Mouse (Mus musculus): ENCODE results near the gene Daw1. TPM values are rescaled to one million over a fixed set of nuclear protein-coding genes. Genes with fewer than 3 reads are reported as not detected.

Daw1 gene
- polyA plus RNA-seq, 1 experiment from 2014 or later, result not detected

- peak; percentile 76 for ATAC-seq (ENCODE audit: insufficient number of reproducible peaks, insufficient read depth, low FRiP score, low read depth)
Measured at GRCm38 (mm10) chr1:83135829-83136228, 23.7 kb upstream of the Daw1 start.

GRCm38 (mm10) chr1:83137847-83138246 is 21.7 kb upstream of the Daw1 start:
- no peaks in the 10 kb centered on the region for H3K9me3 ChIP-seq (ENCODE audit: control insufficient read depth, low read depth, low read length)
- no peak overlapping the region for H3K4me2 ChIP-seq (replicated peaks; ENCODE audit: low read depth, low read length)
- no peak overlapping the region for H3K4me3 ChIP-seq (ENCODE audit: low read depth, low read length)
- H3K27me3 ChIP-seq (ENCODE audit: control insufficient read depth, insufficient read depth, low read length), result no peaks in the 10 kb centered on the region
- H3K4me1 ChIP-seq (ENCODE audit: control insufficient read depth, insufficient read depth, low read length), result no peaks in the 10 kb centered on the region
- no peaks in the 10 kb centered on the region for H3K36me3 ChIP-seq (ENCODE audit: control insufficient read depth, insufficient read depth, low read length)
- no peak overlapping the region for H3K27ac ChIP-seq (ENCODE audit: low read length)
- no peak for ATAC-seq (ENCODE audit: insufficient number of reproducible peaks, insufficient read depth, low FRiP score, low read depth)
- no peak overlapping the region for H3K9ac ChIP-seq (replicated peaks; ENCODE audit: low read depth, low read length)
- WGBS, result 83% methylated on average over 8 of the region's 8 CpGs

More at GRCm38 (mm10) chr1:83135829-83136228, 23.7 kb upstream of the Daw1 start:
- Histone ChIP-seq H3K4me3 (ENCODE audit: low read depth, low read length) (no peak overlapping the region), H3K9me3 (ENCODE audit: control insufficient read depth, low read depth, low read length) (no peaks in the 10 kb centered on the region), H3K4me2 (replicated peaks; ENCODE audit: low read depth, low read length) (no peak overlapping the region), H3K9ac (replicated peaks; ENCODE audit: low read depth, low read length) (no peak overlapping the region), H3K27me3 (ENCODE audit: control insufficient read depth, insufficient read depth, low read length) (no peaks in the 10 kb centered on the region), H3K27ac (ENCODE audit: low read length) (no peak overlapping the region), H3K4me1 (ENCODE audit: control insufficient read depth, insufficient read depth, low read length) (no peaks in the 10 kb centered on the region), H3K36me3 (ENCODE audit: control insufficient read depth, insufficient read depth, low read length) (no peaks in the 10 kb centered on the region)
- 18% methylated on average over 7 of the region's 7 CpGs for WGBS

GRCm38 (mm10) chr1:83138721-83139120 is 20.8 kb upstream of the Daw1 start:
- H3K4me1 ChIP-seq (ENCODE audit: control insufficient read depth, insufficient read depth, low read length), result no peaks in the 10 kb centered on the region

DNA sequence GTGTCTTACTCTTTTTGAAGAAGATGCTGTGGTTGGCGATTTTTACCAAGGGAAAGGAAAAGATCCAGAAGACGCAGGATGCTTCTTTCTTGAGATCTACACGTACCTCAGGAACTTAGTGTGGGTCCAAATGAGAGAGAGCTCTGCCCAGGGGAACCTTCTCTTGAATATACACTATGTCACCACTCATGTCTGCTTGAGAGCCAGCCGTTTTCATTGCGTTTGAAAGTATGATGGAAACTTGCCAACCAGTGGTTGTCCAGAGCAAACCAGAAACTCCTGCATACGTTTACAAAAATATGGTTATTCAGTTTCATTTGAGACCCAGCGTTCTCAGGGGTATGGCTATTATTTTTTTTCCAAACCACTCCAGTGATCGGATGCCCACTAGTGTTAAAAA is 18.0 kb upstream of the Daw1 start:
- Histone ChIP-seq H3K4me2 (replicated peaks; ENCODE audit: low read depth, low read length) (no peak overlapping the region), H3K9ac (replicated peaks; ENCODE audit: low read depth, low read length) (no peak overlapping the region), H3K9me3 (ENCODE audit: control insufficient read depth, low read depth, low read length) (no peaks in the 10 kb centered on the region), H3K4me1 (ENCODE audit: control insufficient read depth, insufficient read depth, low read length) (no peaks in the 10 kb centered on the region), H3K4me3 (ENCODE audit: low read depth, low read length) (no peak overlapping the region), H3K27me3 (ENCODE audit: control insufficient read depth, insufficient read depth, low read length) (no peaks in the 10 kb centered on the region), H3K27ac (ENCODE audit: low read length) (no peak overlapping the region), H3K36me3 (ENCODE audit: control insufficient read depth, insufficient read depth, low read length) (no peaks in the 10 kb centered on the region)
- ATAC-seq (ENCODE audit: insufficient number of reproducible peaks, insufficient read depth, low FRiP score, low read depth), result no peak
- 86% methylated on average over 8 of the region's 8 CpGs for WGBS

More at GRCm38 (mm10) chr1:83138721-83139120, 20.8 kb upstream of the Daw1 start:
- Histone ChIP-seq H3K4me2 (replicated peaks; ENCODE audit: low read depth, low read length) (no peak overlapping the region), H3K9ac (replicated peaks; ENCODE audit: low read depth, low read length) (no peak overlapping the region), H3K36me3 (ENCODE audit: control insufficient read depth, insufficient read depth, low read length) (no peaks in the 10 kb centered on the region), H3K4me3 (ENCODE audit: low read depth, low read length) (no peak overlapping the region), H3K9me3 (ENCODE audit: control insufficient read depth, low read depth, low read length) (no peaks in the 10 kb centered on the region), H3K27ac (ENCODE audit: low read length) (no peak overlapping the region), H3K27me3 (ENCODE audit: control insufficient read depth, insufficient read depth, low read length) (no peaks in the 10 kb centered on the region)
- 89% methylated on average over 6 of the region's 6 CpGs for WGBS
- ATAC-seq (ENCODE audit: insufficient number of reproducible peaks, insufficient read depth, low FRiP score, low read depth), result no peak

- H3K27me3 ChIP-seq (ENCODE audit: control insufficient read depth, insufficient read depth, low read length), result no peaks in the 10 kb centered on the region
- no peaks in the 10 kb centered on the region for H3K4me1 ChIP-seq (ENCODE audit: control insufficient read depth, insufficient read depth, low read length)
- no peak overlapping the region for H3K27ac ChIP-seq (ENCODE audit: low read length)
- H3K9me3 ChIP-seq (ENCODE audit: control insufficient read depth, low read depth, low read length), result no peaks in the 10 kb centered on the region
- H3K4me3 ChIP-seq (ENCODE audit: low read depth, low read length), result no peak overlapping the region
- WGBS, result 83% methylated on average over 5 of the region's 5 CpGs
- no peak overlapping the region for H3K4me2 ChIP-seq (replicated peaks; ENCODE audit: low read depth, low read length)
- no peak for ATAC-seq (ENCODE audit: insufficient number of reproducible peaks, insufficient read depth, low FRiP score, low read depth)
- H3K9ac ChIP-seq (replicated peaks; ENCODE audit: low read depth, low read length), result no peak overlapping the region
- no peaks in the 10 kb centered on the region for H3K36me3 ChIP-seq (ENCODE audit: control insufficient read depth, insufficient read depth, low read length)
Measured at GRCm38 (mm10) chr1:83142055-83142454, 17.5 kb upstream of the Daw1 start.

DNA sequence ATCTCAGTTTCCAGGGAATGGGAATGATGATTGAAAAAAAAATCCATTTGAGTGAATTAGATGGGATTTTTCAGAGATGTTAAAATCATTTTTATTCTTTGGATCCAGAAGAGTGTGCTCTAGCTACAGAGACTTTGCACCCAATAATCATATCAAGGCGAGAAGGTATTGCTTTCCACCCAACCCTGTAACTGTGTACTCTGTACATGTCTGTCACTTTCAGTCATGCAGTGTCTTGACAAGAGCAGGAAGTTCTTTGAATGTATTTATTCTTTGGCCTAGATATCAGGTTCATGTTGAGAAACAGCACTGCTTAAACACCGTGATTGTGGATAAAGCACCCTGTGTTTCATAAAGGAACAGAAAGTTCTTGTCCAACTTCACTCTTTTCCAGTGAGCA is 13.0 kb upstream of the Daw1 start:
- Histone ChIP-seq H3K4me2 (replicated peaks; ENCODE audit: low read depth, low read length) (no peak overlapping the region), H3K36me3 (ENCODE audit: control insufficient read depth, insufficient read depth, low read length) (no peaks in the 10 kb centered on the region), H3K9ac (replicated peaks; ENCODE audit: low read depth, low read length) (no peak overlapping the region), H3K9me3 (ENCODE audit: control insufficient read depth, low read depth, low read length) (no peaks in the 10 kb centered on the region), H3K27me3 (ENCODE audit: control insufficient read depth, insufficient read depth, low read length) (no peaks in the 10 kb centered on the region), H3K4me3 (ENCODE audit: low read depth, low read length) (no peak overlapping the region), H3K27ac (ENCODE audit: low read length) (no peak overlapping the region), H3K4me1 (ENCODE audit: control insufficient read depth, insufficient read depth, low read length) (no peaks in the 10 kb centered on the region)
- WGBS, result 82% methylated on average over 2 of the region's 2 CpGs
- peak; percentile 85 for ATAC-seq (ENCODE audit: insufficient number of reproducible peaks, insufficient read depth, low FRiP score, low read depth)

DNA sequence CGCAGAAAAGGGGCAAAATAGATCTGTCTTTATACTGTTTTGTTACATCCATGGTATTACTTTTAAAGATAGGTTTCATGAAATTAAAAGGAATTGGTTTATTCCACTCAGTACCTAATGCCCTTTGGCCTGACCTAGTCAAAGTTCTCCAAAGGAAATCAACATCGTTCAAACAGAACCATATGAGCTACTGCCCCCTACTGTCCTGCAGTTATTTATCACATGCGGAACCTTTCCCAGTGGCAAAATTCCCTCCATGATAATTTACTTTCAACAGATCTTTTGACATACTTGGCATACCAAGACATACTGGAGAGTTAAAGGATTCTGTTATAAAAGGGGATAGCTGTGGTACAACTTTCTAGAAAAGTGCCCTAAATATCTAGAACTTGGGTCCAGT is 9.3 kb upstream of the Daw1 start:
- no peaks in the 10 kb centered on the region for H3K4me1 ChIP-seq (ENCODE audit: control insufficient read depth, insufficient read depth, low read length)
- H3K27me3 ChIP-seq (ENCODE audit: control insufficient read depth, insufficient read depth, low read length), result no peaks in the 10 kb centered on the region
- H3K4me2 ChIP-seq (replicated peaks; ENCODE audit: low read depth, low read length), result no peak overlapping the region
- H3K9ac ChIP-seq (replicated peaks; ENCODE audit: low read depth, low read length), result no peak overlapping the region
- no peaks in the 10 kb centered on the region for H3K9me3 ChIP-seq (ENCODE audit: control insufficient read depth, low read depth, low read length)
- no peak overlapping the region for H3K4me3 ChIP-seq (ENCODE audit: low read depth, low read length)
- H3K27ac ChIP-seq (ENCODE audit: low read length), result no peak overlapping the region
- no peak for ATAC-seq (ENCODE audit: insufficient number of reproducible peaks, insufficient read depth, low FRiP score, low read depth)
- 61% methylated on average over 3 of the region's 3 CpGs for WGBS
- H3K36me3 ChIP-seq (ENCODE audit: control insufficient read depth, insufficient read depth, low read length), result no peaks in the 10 kb centered on the region

- Histone ChIP-seq H3K4me3 (ENCODE audit: low read depth, low read length) (no peak overlapping the region), H3K27me3 (ENCODE audit: control insufficient read depth, insufficient read depth, low read length) (no peaks in the 10 kb centered on the region), H3K9ac (replicated peaks; ENCODE audit: low read depth, low read length) (no peak overlapping the region), H3K27ac (ENCODE audit: low read length) (no peak overlapping the region), H3K9me3 (ENCODE audit: control insufficient read depth, low read depth, low read length) (no peaks in the 10 kb centered on the region), H3K4me1 (ENCODE audit: control insufficient read depth, insufficient read depth, low read length) (no peaks in the 10 kb centered on the region), H3K4me2 (replicated peaks; ENCODE audit: low read depth, low read length) (no peak overlapping the region), H3K36me3 (ENCODE audit: control insufficient read depth, insufficient read depth, low read length) (no peaks in the 10 kb centered on the region)
- 78% methylated on average over 3 of the region's 3 CpGs for WGBS
- no peak for ATAC-seq (ENCODE audit: insufficient number of reproducible peaks, insufficient read depth, low FRiP score, low read depth)
Measured at GRCm38 (mm10) chr1:83152961-83153360, 6.6 kb upstream of the Daw1 start.

- Histone ChIP-seq H3K4me2 (replicated peaks; ENCODE audit: low read depth, low read length) (no peak overlapping the region), H3K9me3 (ENCODE audit: control insufficient read depth, low read depth, low read length) (no peaks in the 10 kb centered on the region), H3K9ac (replicated peaks; ENCODE audit: low read depth, low read length) (no peak overlapping the region), H3K27ac (ENCODE audit: low read length) (no peak overlapping the region), H3K36me3 (ENCODE audit: control insufficient read depth, insufficient read depth, low read length) (no peaks in the 10 kb centered on the region), H3K4me3 (ENCODE audit: low read depth, low read length) (no peak overlapping the region), H3K27me3 (ENCODE audit: control insufficient read depth, insufficient read depth, low read length) (no peaks in the 10 kb centered on the region), H3K4me1 (ENCODE audit: control insufficient read depth, insufficient read depth, low read length) (no peaks in the 10 kb centered on the region)
- ATAC-seq (ENCODE audit: insufficient number of reproducible peaks, insufficient read depth, low FRiP score, low read depth), result no peak
- WGBS, result 59% methylated on average over 1 of the region's 1 CpGs
Measured at GRCm38 (mm10) chr1:83156876-83157275, 2.7 kb upstream of the Daw1 start.
